Mouse (Mus musculus) lung, postnatal 0 days (tissue): Measurements from ENCODE around the gene Iscu. TPM values are rescaled to one million over a fixed set of nuclear protein-coding genes. Genes with fewer than 3 reads are reported as not detected.
"Not testable (repeated sequence)": the region's sequence is repeated elsewhere in the genome, so short reads cannot be mapped to it uniquely, and the experiment has no call there.

Source experiments
- ATAC-seq: fragments of 200-750 bp; cut with Nextera tagmentation; 2 replicates; pipeline ENCODE4 v1.8.0; 2017; ENCODE audit warnings: moderate library complexity
- DNase-seq: peaks from one replicate; pipeline ENCODE4 v3.0.0-alpha.2; 2016; ENCODE audit warnings: low spot score
- H3K27ac ChIP-seq: fragments of 300-500 bp; sonication (generic); 2 replicates; pipeline ENCODE4 v1.5.1; 2014; ENCODE audit warnings: antibody characterized with exemption, mild to moderate bottlenecking, low read length, mixed read lengths
- H3K27me3 ChIP-seq: fragments of 300-500 bp; sonication (generic); replicated peaks from 2 replicates; pipeline ENCODE4 v1.6.1; 2014; ENCODE audit warnings: low read length, mixed read lengths; ENCODE audit not compliant: insufficient read depth
- H3K36me3 ChIP-seq: fragments of 300-500 bp; sonication (generic); 2 replicates; pipeline ENCODE4 v1.6.1; 2014; ENCODE audit warnings: low read length, mixed read lengths; ENCODE audit not compliant: insufficient read depth
- H3K4me1 ChIP-seq: fragments of 300-500 bp; sonication (generic); 2 replicates; pipeline ENCODE4 v1.6.1; 2014; ENCODE audit warnings: antibody characterized with exemption, low read depth, low read length, mixed read lengths; ENCODE audit not compliant: insufficient read depth
- H3K4me2 ChIP-seq: fragments of 300-500 bp; sonication (generic); replicated peaks from 2 replicates; pipeline ENCODE4 v1.6.1; 2014; ENCODE audit warnings: low read depth, mild to moderate bottlenecking, low read length, moderate library complexity, mixed read lengths
- H3K4me3 ChIP-seq: fragments of 300-500 bp; sonication (generic); 2 replicates; pipeline ENCODE4 v1.5.1; 2014; ENCODE audit warnings: low read depth, low read length
- H3K9ac ChIP-seq: fragments of 300-500 bp; sonication (generic); replicated peaks from 2 replicates; pipeline ENCODE4 v1.6.1; 2014; ENCODE audit warnings: low read depth, mild to moderate bottlenecking
- H3K9me3 ChIP-seq: fragments of 300-500 bp; sonication (generic); 2 replicates; pipeline ENCODE4 v1.6.1; 2016; ENCODE audit warnings: low read length, mixed read lengths
- CTCF ChIP-seq: IDR thresholded peaks from 2 replicates; pipeline ENCODE4 v1.5.1; 2016; ENCODE audit warnings: antibody characterized with exemption, mild to moderate bottlenecking
- EP300 ChIP-seq: IDR thresholded peaks from 2 replicates; pipeline ENCODE4 v1.6.1; 2016; ENCODE audit warnings: antibody characterized with exemption, mild to moderate bottlenecking, control low read depth
- WGBS: fragments of 180-500 bp; shearing (Covaris S2); extraction: QIAGEN DNeasy Blood & Tissue Kit; methylation state at CpG from one replicate; pipeline ENCODE4 v1.1.7; 2014; 5-methylcytosine and 5-hydroxymethylcytosine counted together
- polyA plus RNA-seq: library from polyadenylated mRNA; unstranded; fragments of >200 nt; fragmentation: Nextera tagmentation; extraction: Ambion mirVana; gene quantifications from 2 replicates; pipeline ENCODE4 v1.2.1, GENCODE M21; 2015

Gene Iscu
- polyA plus RNA-seq, 1 experiment from 2014 or later = 225 TPM

GRCm38 (mm10) chr5:113775585-113775984 is 3.0 kb downstream of the Iscu start:
- peaks cover 22% of the 10 kb centered on the region for H3K36me3 ChIP-seq
- 85% methylated on average over 10 of the region's 10 CpGs for WGBS

DNA sequence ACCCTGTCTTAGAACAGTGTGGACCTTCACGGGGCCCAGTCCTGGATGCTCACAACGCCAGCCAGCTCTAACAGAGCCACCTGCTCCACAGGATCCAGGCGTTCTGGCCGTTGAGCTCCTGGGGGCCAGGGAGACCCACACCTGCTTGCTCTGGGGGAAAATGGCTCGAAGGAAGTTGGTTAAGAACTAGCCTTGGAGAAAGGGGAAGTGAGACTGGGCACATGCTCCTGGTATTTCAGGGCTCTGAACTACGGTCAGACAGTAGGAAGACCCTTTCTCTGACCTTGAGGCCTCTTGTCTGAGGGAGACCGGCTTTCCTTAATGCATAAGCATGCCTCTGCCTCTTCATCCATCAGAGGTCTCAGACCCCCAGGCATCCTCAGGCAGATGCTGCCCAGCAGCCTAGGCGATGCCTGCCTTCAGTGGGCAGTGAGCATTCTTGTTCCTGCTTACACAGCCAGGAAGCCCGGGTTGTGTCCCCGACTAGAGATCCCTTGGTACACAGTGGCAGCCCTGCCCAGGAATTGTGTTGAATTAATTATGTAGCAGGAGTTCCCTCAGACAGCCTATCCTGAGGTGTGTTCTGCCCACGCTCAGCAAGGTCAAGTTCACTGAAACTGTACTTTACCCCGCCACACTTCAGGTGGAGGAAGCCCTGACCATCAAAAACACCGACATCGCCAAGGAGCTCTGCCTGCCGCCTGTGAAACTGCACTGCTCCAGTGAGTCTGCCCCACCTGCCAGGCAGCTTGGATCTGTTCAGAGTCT is 3.8 kb downstream of the Iscu start:
- WGBS = 90% methylated on average over 15 of the region's 15 CpGs

More at GRCm38 (mm10) chr5:113775585-113775984, 3.0 kb downstream of the Iscu start:
- H3K27ac ChIP-seq = no peak overlapping the region
- no peak overlapping the region for H3K4me2 ChIP-seq
- 0 out of 2 replicates have a peak, but pooled peaks cover 2% of the 10 kb centered on the region for H3K4me1 ChIP-seq
- DNase-seq (no peak), ATAC-seq (no peak)
- H3K9me3 ChIP-seq = no peaks in the 10 kb centered on the region
- H3K27me3 ChIP-seq = no peaks in the 10 kb centered on the region
- no peak overlapping the region for H3K4me3 ChIP-seq
- no peak for TF ChIP-seq EP300
- no peak for TF ChIP-seq CTCF
- H3K9ac ChIP-seq = no peak overlapping the region

GRCm38 (mm10) chr5:113776896-113777226 is 4.3 kb downstream of the Iscu start:
- Histone ChIP-seq H3K27ac (no peak overlapping the region), H3K9ac (no peak overlapping the region), H3K4me2 (no peak overlapping the region), H3K9me3 (no peaks in the 10 kb centered on the region), H3K36me3 (peaks cover 22% of the 10 kb centered on the region), H3K4me3 (no peak overlapping the region), H3K4me1 (0 out of 2 replicates have a peak, but pooled peaks cover 2% of the 10 kb centered on the region), H3K27me3 (no peaks in the 10 kb centered on the region)
- TF ChIP-seq CTCF (no peak), EP300 (no peak)
- WGBS = 79% methylated on average over 8 of the region's 8 CpGs
- ATAC-seq (no peak), DNase-seq (peak; percentile 33)

More for the DNA sequence above, 3.8 kb downstream of the Iscu start:
- TF ChIP-seq EP300 (no peak), CTCF (no peak)
- ATAC-seq = no peak
- Histone ChIP-seq H3K36me3 (peaks cover 22% of the 10 kb centered on the region), H3K4me3 (no peak overlapping the region), H3K9ac (no peak overlapping the region), H3K4me2 (no peak overlapping the region), H3K9me3 (no peaks in the 10 kb centered on the region), H3K4me1 (0 out of 2 replicates have a peak, but pooled peaks cover 2% of the 10 kb centered on the region), H3K27me3 (no peaks in the 10 kb centered on the region), H3K27ac (no peak overlapping the region)
- peak; percentile 30 for DNase-seq

- H3K27me3 ChIP-seq, H3K27ac ChIP-seq, DNase-seq, H3K4me1 ChIP-seq, H3K4me3 ChIP-seq, H3K4me2 ChIP-seq, ATAC-seq, H3K9me3 ChIP-seq, H3K9ac ChIP-seq: not testable (repeated sequence)
- H3K36me3 ChIP-seq = peaks cover 22% of the 10 kb centered on the region
- 76% methylated on average over 8 of the region's 8 CpGs for WGBS
Measured at GRCm38 (mm10) chr5:113777728-113778127, 5.2 kb downstream of the Iscu start.

DNA sequence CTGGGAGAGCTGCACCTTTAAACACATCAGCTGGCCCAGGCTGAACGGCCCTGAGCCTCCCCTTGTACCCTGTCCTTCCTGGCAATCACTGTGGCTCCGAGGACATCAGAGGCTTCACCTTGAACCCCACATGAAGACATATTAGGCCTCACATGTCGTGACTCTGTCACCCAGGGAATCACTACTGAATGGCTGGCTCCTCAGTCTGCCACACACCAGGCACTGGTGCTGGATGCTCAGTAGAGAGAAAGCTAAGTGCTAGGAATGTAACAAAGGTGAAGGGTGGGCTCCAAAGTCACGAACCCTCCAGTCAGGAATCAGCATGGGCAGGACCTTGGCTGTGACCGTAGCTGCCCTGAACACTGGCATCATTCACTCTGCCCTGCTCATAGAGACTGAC is 7.0 kb downstream of the Iscu start:
- WGBS = 65% methylated on average over 5 of the region's 5 CpGs
- TF ChIP-seq EP300 (no peak), CTCF (no peak)
- H3K27me3 ChIP-seq = no peaks in the 10 kb centered on the region
- no peak overlapping the region for H3K9ac ChIP-seq
- DNase-seq (no peak), ATAC-seq (no peak)
- H3K4me3 ChIP-seq = no peak overlapping the region
- H3K36me3 ChIP-seq = peaks cover 22% of the 10 kb centered on the region
- H3K27ac ChIP-seq = no peak overlapping the region
- H3K9me3 ChIP-seq = no peaks in the 10 kb centered on the region
- H3K4me2 ChIP-seq = no peak overlapping the region
- no peaks in the 10 kb centered on the region for H3K4me1 ChIP-seq

GRCm38 (mm10) chr5:113780082-113780752 is 7.7 kb downstream of the Iscu start:
- Histone ChIP-seq H3K36me3 (peaks cover 17% of the 10 kb centered on the region), H3K4me1 (no peaks in the 10 kb centered on the region), H3K4me2 (no peak overlapping the region), H3K4me3 (no peak overlapping the region), H3K9ac (no peak overlapping the region), H3K27me3 (no peaks in the 10 kb centered on the region), H3K9me3 (no peaks in the 10 kb centered on the region), H3K27ac (no peak overlapping the region)
- 96% methylated on average over 3 of the region's 3 CpGs for WGBS
- ATAC-seq = no peak
- TF ChIP-seq CTCF = no peak
- TF ChIP-seq EP300 = no peak
- DNase-seq = no peak
